ENCODE assay signal across 14 mouse cellular contexts in the genomic region with DNA sequence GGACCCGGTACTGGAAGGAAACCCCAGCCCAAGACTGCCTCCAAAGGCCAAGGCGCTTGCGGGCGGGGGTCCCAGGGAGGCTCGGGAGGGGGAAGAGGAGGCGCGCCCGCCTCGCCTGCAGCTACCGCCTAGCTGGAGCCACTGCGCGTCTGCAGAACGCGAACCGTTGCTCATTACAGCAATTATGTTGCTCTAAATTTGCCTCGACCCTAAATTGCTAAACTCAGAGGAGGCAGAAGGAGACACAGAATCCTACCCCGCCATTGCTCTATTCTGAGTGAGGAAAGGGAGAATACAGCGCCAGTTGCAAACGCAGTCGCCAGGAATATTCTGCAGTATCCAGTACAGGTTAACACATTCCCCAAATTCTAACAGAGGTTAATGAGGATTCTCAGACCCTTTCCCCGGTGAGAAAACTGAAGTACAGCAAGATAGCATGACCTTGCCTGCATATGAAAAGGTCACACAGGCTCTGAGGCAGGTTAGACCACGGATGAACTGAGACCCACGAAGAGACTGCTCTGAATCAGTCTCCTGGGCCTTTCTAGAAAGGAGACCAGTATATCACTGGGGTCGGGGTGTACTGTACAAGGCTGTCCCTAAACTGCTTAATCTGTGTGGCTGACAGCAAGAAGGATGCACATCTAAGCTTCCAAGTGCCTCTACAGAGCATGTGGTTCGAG. TPM values are rescaled to one million over a fixed set of nuclear protein-coding genes. Genes with fewer than 3 reads are reported as not detected.
DNase-seq lines count a peak whose midpoint lies in the region; ATAC-seq lines count a peak whose summit lies in the region.
"Had no signal": no experiment of that assay in that cellular context is flagged by ENCODE, and none has a peak within 500 bp of the region (broad histone marks: within the 10 kb centered on the region; RNA-seq: fewer than 3 reads in every experiment).

No protein-coding gene starts in this region.

- H3K9ac ChIP-seq in midbrain, embryonic 13.5 days (replicated peaks) = no peak overlapping the region
- no peak overlapping the region for H3K9ac ChIP-seq in limb, embryonic 15.5 days
- H3K9ac ChIP-seq: kidney, embryonic 15.5 days had no signal

- peak overlapping the region; percentile 40 for H3K4me3 ChIP-seq in midbrain, embryonic 10.5 days
- H3K4me3 ChIP-seq in midbrain, embryonic 13.5 days (replicated peaks) = no peak overlapping the region
- peak overlapping the region; percentile 72 for H3K4me3 ChIP-seq in embryonic facial prominence, embryonic 10.5 days
- H3K4me3 ChIP-seq in limb, embryonic 15.5 days = peak overlapping the region; percentile 15
- H3K4me3 ChIP-seq: kidney, embryonic 15.5 days; myocyte had no signal

- peaks cover 49% of the 10 kb centered on the region for H3K4me1 ChIP-seq in midbrain, embryonic 10.5 days
- peaks cover 25% of the 10 kb centered on the region for H3K4me1 ChIP-seq in midbrain, embryonic 13.5 days (replicated peaks)
- H3K4me1 ChIP-seq in embryonic facial prominence, embryonic 10.5 days = peaks cover 60% of the 10 kb centered on the region
- peaks cover 46% of the 10 kb centered on the region for H3K4me1 ChIP-seq in limb, embryonic 15.5 days

- no peak overlapping the region for H3K27ac ChIP-seq in midbrain, embryonic 10.5 days (replicated peaks)
- H3K27ac ChIP-seq in midbrain, embryonic 13.5 days = no peak overlapping the region
- peak overlapping the region; percentile 75 for H3K27ac ChIP-seq in embryonic facial prominence, embryonic 10.5 days (replicated peaks)
- 0 out of 2 replicates have a peak overlapping the region, but pooled peaks have one; percentile 24 for H3K27ac ChIP-seq in limb, embryonic 15.5 days
- H3K27ac ChIP-seq: kidney, embryonic 15.5 days had no signal

- H3K4me2 ChIP-seq in midbrain, embryonic 13.5 days (replicated peaks) = no peak overlapping the region; the same call in 1 of the 2 replicates
- H3K4me2 ChIP-seq in limb, embryonic 15.5 days = peak overlapping the region; percentile 41; the same call in 1 of the 2 replicates
- H3K4me2 ChIP-seq: kidney, embryonic 15.5 days had no signal

- no peak for ATAC-seq in midbrain, embryonic 13.5 days
- ATAC-seq in limb, embryonic 15.5 days (ENCODE audit: insufficient number of reproducible peaks, low FRiP score, low TSS enrichment, low read depth) = no peak
- ATAC-seq in cerebellum, adult (ENCODE audit: insufficient number of reproducible peaks, low FRiP score, low TSS enrichment) = no peak
- ATAC-seq in monocyte, adult 5-6 weeks (replicated peaks; ENCODE audit: insufficient number of reproducible peaks, low FRiP score, low TSS enrichment, poor library complexity, severe bottlenecking) = no peak
- ATAC-seq: activated CD4-positive, CD25-positive, alpha-beta regulatory T cell, adult 4 months; CD4-positive, CD25-positive, alpha-beta regulatory T cell, adult 4 months had no signal

- DNase-seq in midbrain, embryonic 10.5 days (ENCODE audit: low spot score) = peak; percentile 43
- DNase-seq in embryonic facial prominence, embryonic 10.5 days (ENCODE audit: low spot score) = peak; percentile 68
- DNase-seq in forelimb bud, embryonic 11.5 days (ENCODE audit: low read depth, low spot score) = peak; percentile 35
- DNase-seq: adrenal gland, postnatal 36 days; cerebellum, postnatal 36 days; lung, postnatal 4 days had no signal

- 1% methylated on average over 25 of the region's 25 CpGs for WGBS in midbrain, embryonic 10.5 days
- WGBS in midbrain, embryonic 13.5 days = 4% methylated on average over 25 of the region's 25 CpGs
- 2% methylated on average over 25 of the region's 25 CpGs for WGBS in embryonic facial prominence, embryonic 10.5 days
- WGBS in limb, embryonic 15.5 days = 12% methylated on average over 25 of the region's 25 CpGs

- H3K36me3 ChIP-seq in midbrain, embryonic 10.5 days = peaks cover 3% of the 10 kb centered on the region; the same call in 1 of the 2 replicates
- no peaks in the 10 kb centered on the region for H3K36me3 ChIP-seq in midbrain, embryonic 13.5 days
- peaks cover 22% of the 10 kb centered on the region for H3K36me3 ChIP-seq in embryonic facial prominence, embryonic 10.5 days (replicated peaks)
- no peaks in the 10 kb centered on the region for H3K36me3 ChIP-seq in limb, embryonic 15.5 days
- H3K36me3 ChIP-seq: kidney, embryonic 15.5 days had no signal

- peaks cover 100% of the 10 kb centered on the region for H3K27me3 ChIP-seq in midbrain, embryonic 10.5 days (ENCODE audit: low read depth, poor library complexity, severe bottlenecking)
- H3K27me3 ChIP-seq in midbrain, embryonic 13.5 days = peaks cover 97% of the 10 kb centered on the region
- H3K27me3 ChIP-seq in embryonic facial prominence, embryonic 10.5 days (replicated peaks; ENCODE audit: low read depth, poor library complexity, severe bottlenecking) = peaks cover 100% of the 10 kb centered on the region
- peaks cover 89% of the 10 kb centered on the region for H3K27me3 ChIP-seq in limb, embryonic 15.5 days

- H3K9me3 ChIP-seq in midbrain, embryonic 10.5 days (replicated peaks) = no peaks in the 10 kb centered on the region
- H3K9me3 ChIP-seq in midbrain, embryonic 13.5 days = no peaks in the 10 kb centered on the region
- H3K9me3 ChIP-seq in embryonic facial prominence, embryonic 10.5 days = no peaks in the 10 kb centered on the region
- no peaks in the 10 kb centered on the region for H3K9me3 ChIP-seq in limb, embryonic 15.5 days
- H3K9me3 ChIP-seq: kidney, embryonic 15.5 days had no signal

RNA-seq across cellular contexts. Expression of a gene that starts 5.7 kb away (rescaled TPM):
- polyA plus RNA-seq in midbrain, embryonic 10.5 days (2016; fragmentation: Nextera tagmentation; extraction: Ambion mirVana) = 150 and 155 TPM in 2 replicates
- 16.2 and 23.2 TPM in 2 replicates for polyA plus RNA-seq in midbrain, embryonic 13.5 days (2015; fragmentation: Nextera tagmentation; extraction: Ambion mirVana)
- 333 and 362 TPM in 2 replicates for polyA plus RNA-seq in embryonic facial prominence, embryonic 10.5 days (2016; fragmentation: Nextera tagmentation; extraction: Ambion mirVana)
- polyA plus RNA-seq in limb, embryonic 15.5 days (2015; fragmentation: Nextera tagmentation; extraction: Ambion mirVana) = 137 and 155 TPM in 2 replicates
- total RNA-seq in monocyte, adult 5-6 weeks (2017) = not detected in 3 replicates
- polyA plus RNA-seq: CD4-positive, CD25-positive, alpha-beta regulatory T cell, adult 4 months had no signal

Comparison
In these comparisons a context has a peak if more than half of its experiments do, and no peak if none do; other contexts are left out.
1. H3K27ac ChIP-seq: peak in embryonic facial prominence, embryonic 10.5 days (single experiment) and limb, embryonic 15.5 days (single experiment); none in midbrain, embryonic 10.5 days (single experiment) and midbrain, embryonic 13.5 days (single experiment).
2. Peak in every context shown above with its lines, with median percentiles within 50 percentile points of each other: DNase-seq.